Mouse (Mus musculus) spleen, adult 12 weeks (tissue): ENCODE measurements around the gene Jak2.

Experiments used
- DNase-seq: peaks from one replicate; pipeline ENCODE4 v3.0.0; 2022; ENCODE audit warnings: low spot score

Gene Jak2

DNA sequence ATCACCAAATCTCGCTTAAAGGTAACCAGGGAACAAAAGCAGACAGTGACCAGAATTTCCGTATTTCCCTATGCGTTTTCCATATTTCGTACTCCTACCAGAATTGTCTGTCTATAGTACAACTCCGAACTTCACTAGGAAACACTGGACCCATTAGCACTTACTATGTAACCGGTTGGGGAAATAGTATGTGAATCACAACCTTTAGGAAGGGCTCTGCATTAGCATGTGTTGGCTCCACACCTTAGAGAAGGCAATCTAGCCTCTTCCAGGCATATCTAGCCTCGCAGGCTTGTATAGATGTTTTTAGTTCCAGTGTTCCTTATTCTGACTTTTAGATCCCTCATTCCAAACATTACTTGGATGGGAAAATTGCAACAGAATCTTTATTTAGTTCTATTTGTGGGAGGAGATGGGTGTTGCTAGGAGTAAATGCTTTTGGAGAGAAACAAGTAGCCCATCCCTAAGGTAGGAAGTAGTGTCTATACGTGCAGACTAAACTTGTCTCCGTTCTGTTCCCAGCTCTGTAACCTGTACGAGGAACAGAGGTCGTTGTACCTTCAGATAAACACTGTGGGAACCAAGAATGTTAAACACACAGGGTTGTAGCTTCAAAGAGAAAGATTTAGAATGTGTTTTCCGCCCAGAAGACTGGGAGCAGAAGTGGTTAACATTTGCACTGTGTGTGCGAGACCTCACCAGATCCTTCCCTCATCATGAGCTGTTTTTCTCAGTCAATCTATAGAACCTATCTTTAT, 110.7 kb downstream of the Jak2 start:
- no peak for DNase-seq
